Mouse (Mus musculus) cortical plate, adult 2 months (tissue): Measurements from ENCODE around the gene Slc38a10. TPM values are rescaled to one million over a fixed set of nuclear protein-coding genes. Genes with fewer than 3 reads are reported as not detected.
A peak's percentile ranks its signal among the peaks of the same experiment; 100 is the strongest.

Experiments
- H3K27ac ChIP-seq: fragments of 200-500 bp; 2 replicates; pipeline ENCODE4 v1.5.1; 2012; ENCODE audit warnings: low read length, control low read depth, inconsistent platforms; ENCODE audit not compliant: insufficient read depth
- H3K4me1 ChIP-seq: fragments of 200-500 bp; 2 replicates; pipeline ENCODE4 v1.6.1; 2011; ENCODE audit warnings: low read length; ENCODE audit not compliant: control insufficient read depth, insufficient read depth
- H3K4me3 ChIP-seq: fragments of 200-500 bp; 2 replicates; pipeline ENCODE4 v1.5.1; 2011; ENCODE audit warnings: mild to moderate bottlenecking, low read length, control low read depth; ENCODE audit not compliant: insufficient read depth
- CTCF ChIP-seq: fragments of 200-500 bp; IDR thresholded peaks from 2 replicates; pipeline ENCODE4 v1.5.1; 2011; ENCODE audit warnings: mild to moderate bottlenecking, control low read depth, low read length; ENCODE audit not compliant: insufficient read depth; ENCODE audit errors: extremely low read depth
- POLR2A ChIP-seq: fragments of 200-500 bp; IDR thresholded peaks from 2 replicates; pipeline ENCODE4 v1.6.1; 2011; ENCODE audit warnings: mild to moderate bottlenecking, low read length, control low read depth; ENCODE audit not compliant: insufficient read depth; ENCODE audit errors: extremely low read depth
- polyA plus RNA-seq: library from polyadenylated mRNA; depleted of rRNA; stranded (reverse); fragments of >200 nt; gene quantifications from 2 replicates; pipeline ENCODE4 v1.2.3, GENCODE M21; 2012; rRNA removed

Gene Slc38a10
- polyA plus RNA-seq = 57.7 and 60.3 TPM in 2 replicates

DNA sequence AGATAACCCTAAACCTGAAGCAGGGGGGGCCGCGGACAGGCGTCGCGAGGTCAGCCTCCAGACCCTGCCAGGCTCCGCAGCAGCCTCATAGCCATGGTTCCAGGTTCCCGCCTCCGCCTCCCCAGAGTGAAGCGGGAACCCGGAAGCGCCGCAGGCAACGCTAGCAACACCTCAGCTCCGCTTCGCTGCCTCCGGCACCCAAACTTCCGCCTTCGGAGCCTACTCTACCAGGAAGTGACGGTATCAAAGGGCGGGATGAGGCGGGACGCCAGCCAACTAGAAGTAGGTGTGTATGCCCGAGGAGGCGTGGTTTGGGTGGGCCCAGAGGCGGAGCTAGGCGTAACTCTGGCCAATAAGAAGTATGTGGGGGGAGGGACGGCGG is at the start of gene Slc38a10:
TSS of gene Slc38a10 (minus strand) at position 234 of the 382 bp plus-strand sequence.
- H3K4me3 ChIP-seq = peak within 1 kb of the TSS; percentile 78
- TF ChIP-seq POLR2A (peak; percentile 88), CTCF (no peak)
- H3K4me1 ChIP-seq = peaks cover 4% of the 10 kb centered on the region
- H3K27ac ChIP-seq = no peak within 1 kb of the TSS

DNA sequence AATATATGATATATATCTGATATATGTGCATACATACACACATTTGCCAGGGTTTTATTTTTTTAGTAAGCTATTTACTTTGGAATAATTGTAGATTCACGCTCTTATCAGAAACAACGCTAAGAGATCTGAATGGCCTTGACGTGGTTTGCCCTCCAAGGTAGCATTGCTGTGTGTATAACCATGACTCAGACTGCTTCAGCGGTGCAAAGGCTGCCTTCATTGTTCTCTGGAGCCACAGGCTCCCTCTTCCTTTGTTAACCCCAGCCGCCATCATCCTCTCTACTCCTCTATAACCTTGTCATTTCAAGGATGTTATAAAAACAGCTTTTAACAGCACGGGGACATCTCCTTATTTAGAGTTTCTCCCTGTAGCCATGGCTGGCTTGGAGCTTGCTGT is 49.5 kb upstream of the Slc38a10 start:
- TF ChIP-seq CTCF (no peak), POLR2A (no peak)
- Histone ChIP-seq H3K4me1 (no peaks in the 10 kb centered on the region), H3K4me3 (no peak overlapping the region), H3K27ac (no peak overlapping the region)

DNA sequence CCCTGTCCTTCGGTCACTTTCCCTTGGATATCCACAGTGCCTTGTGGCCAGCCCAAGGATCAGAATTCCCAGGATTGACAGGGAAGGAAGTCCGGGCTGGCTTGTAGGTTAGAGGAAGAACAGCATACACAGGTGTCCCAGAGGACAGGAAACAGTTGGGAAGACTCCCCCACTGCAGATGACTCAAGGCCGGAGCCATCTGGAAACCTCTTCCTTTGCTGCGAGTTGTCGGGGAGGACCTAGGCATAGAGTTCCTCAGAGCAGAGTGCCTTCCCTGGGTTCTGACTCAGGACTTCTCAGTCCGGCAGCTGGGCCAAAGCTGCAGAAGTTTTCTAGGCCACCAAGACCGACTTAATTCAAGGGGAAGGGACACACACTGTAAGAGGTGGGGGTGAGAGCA is 48.6 kb upstream of the Slc38a10 start:
- Histone ChIP-seq H3K27ac (no peak overlapping the region), H3K4me3 (no peak overlapping the region), H3K4me1 (no peaks in the 10 kb centered on the region)
- no peak for TF ChIP-seq CTCF
- no peak for TF ChIP-seq POLR2A

DNA sequence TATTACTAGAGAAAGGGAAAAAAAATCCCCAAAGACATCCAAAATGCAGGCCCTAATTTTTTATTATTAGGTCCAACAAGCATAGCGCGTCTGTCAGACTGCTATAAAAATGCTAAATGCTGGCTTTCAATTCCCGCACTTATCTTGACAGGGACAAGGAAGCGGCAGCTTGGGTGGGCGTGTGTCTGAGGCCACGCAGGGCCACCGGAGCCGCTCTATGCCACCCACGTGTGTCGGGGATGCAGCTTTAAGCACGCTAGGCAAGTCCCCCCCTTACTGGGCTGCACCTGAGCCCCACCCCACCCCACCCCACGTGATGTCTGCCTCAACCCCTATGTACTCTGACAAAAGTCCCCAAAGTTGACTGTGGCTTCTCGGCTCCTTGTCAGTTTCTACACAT is 47.7 kb upstream of the Slc38a10 start:
- no peak for TF ChIP-seq POLR2A
- no peak for TF ChIP-seq CTCF
- Histone ChIP-seq H3K4me1 (no peaks in the 10 kb centered on the region), H3K27ac (no peak overlapping the region), H3K4me3 (no peak overlapping the region)

DNA sequence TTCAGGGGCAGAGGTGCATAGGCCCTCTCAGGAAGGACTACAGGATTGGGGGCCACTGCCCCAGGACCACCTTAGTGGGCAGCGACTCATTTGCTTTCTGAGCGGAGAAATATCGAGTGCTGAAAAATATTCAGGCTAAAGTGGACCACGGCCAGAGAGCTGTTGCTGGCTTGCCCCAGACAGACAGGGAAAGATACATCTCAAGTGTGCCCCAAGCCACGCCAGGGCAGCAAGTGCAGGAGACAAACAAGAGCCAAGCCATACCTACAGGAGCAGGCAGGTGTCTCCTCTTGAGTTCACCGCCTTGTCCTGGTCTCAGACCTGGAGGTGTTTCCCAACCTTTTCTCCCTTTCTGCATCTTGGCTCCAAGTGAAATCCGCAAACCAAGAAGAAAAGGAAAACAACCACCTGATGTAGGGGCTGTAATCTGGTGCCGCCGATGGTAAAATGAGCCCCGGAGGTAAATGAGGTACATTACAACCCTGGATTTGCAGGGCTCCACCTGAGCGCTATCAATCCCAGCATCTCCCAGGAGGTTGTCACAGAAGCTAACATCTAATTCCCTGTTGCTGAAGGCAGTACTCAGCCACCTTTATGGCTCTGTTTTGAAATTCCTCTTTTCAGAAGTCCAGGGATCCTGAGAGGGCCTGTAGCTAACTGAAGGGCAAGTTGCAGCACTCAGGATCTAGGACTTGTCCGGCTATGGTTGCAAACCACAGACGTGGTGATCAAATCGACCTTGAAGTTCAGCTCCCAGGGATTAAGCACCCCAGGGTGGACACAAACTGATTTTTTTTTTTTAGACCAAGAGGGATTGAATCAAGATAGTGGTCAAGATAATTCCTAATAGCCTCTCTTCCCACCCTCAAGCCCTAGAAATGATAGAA is 39.6 kb upstream of the Slc38a10 start:
- Histone ChIP-seq H3K27ac (no peak overlapping the region), H3K4me3 (no peak overlapping the region), H3K4me1 (no peaks in the 10 kb centered on the region; the same call in 1 of the 2 replicates)
- TF ChIP-seq CTCF = no peak
- no peak for TF ChIP-seq POLR2A

DNA sequence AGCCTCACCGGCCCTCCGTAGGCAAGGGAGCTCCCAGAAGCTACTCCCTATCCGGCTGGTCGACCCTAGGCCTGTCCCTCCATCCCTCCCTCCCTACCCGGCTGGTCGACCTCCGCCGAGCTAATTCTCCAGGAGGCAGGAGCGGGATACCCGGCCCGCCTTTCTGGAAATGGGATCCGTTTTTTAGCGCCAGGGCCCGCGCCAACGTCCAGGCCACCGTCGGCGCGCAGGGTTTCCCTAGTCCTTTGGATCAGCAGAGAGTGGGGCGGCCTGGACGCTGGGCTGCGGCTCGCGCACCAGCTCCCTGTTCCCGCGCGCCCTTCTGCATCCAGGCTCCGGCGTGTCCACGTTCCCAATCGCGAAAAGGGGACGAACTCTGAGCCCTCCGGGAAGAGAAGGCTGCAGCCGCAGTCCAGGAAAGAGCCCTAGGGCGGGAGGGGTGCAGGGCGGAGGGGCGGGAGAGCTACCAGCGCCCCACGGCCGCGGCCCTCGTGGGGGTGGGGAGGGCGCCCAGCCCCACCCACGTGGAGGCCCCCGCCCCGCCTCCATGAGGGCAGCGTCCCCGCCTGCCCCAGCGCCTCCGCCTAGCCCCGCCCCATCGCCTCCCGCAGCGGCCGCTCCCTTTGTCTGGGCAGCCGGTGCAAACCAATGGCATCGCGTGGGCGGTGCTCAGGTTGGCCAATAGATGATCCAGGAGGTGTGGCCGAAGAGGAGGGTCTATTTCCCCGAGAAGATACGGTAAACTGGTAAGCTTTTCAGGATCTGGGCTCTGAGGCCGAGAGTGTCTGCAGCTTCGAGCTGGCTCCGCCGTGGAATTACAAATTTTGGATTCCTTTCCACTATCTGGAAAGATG is 38.5 kb upstream of the Slc38a10 start:
- Histone ChIP-seq H3K27ac (peak overlapping the region; percentile 95), H3K4me3 (peak overlapping the region; percentile 85), H3K4me1 (no peaks in the 10 kb centered on the region; the same call in 1 of the 2 replicates)
- TF ChIP-seq POLR2A (peak; percentile 97), CTCF (no peak)

DNA sequence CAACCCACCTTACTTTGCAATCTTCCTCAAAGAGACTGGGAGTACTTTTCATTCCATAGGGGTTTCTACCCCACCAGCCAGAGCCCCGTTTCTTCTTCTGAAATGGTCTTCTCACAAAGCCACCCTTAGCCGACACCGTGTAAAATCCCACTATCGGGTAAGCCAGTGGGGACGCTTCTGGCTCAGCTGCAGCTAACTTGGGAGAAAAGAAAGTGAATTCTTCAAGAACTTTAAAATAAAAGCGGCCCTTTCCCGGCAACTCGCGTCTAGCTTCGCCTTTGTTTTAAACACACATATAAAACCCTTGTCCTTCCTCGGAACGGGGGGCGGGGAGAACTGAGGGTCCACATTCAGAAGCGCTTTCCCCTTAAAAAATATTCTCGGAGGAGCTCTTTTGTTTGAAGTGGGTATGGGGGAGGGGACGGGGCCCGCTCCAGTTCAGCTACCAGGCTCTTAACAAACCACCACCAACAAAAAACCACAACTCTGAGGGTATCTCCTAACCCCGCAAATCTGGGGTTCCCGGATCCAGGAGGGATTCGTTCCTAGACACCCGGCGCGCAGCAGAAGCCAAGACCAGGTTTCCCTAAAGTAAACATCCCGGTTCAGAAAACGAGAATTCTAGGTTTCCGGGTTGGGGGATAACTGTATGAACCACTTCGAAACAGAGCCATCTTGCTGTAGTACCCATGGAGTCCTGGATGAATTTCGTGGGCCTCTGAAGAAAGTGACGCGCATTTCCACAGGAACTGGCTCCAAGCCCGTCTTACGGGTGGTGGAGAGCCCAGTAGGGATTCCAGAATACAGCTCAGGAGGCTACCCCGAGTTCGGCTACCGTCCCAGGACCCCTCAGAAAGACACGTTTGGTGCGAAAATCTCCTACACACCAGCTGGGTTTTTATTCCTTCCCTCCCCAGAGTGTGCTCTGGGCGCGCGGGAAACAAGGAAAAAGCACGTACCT is 37.6 kb upstream of the Slc38a10 start:
- TF ChIP-seq POLR2A = no peak
- Histone ChIP-seq H3K4me1 (no peaks in the 10 kb centered on the region; the same call in 1 of the 2 replicates), H3K27ac (peak overlapping the region; percentile 95), H3K4me3 (peak overlapping the region; percentile 85)

DNA sequence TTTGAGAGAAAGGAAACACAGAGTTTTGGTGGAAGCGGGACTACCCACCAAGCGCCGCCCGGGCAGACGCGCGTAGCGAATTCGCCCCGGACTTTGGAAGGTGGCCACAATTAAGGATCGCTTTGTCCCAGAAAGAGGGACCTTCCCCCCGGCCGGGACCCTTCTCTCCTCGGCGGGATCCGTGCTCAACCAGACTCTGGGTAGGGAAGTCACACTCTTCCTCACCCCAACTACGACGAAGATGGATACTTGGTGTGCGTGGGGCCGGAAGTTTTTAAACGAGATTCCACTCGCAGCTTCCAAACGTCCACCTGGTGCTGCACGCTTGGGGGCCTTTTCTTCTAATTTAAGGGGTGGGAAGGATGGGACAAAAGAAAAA is 36.9 kb upstream of the Slc38a10 start:
- Histone ChIP-seq H3K27ac (no peak overlapping the region; the same call in 1 of the 2 replicates), H3K4me1 (no peaks in the 10 kb centered on the region; the same call in 1 of the 2 replicates), H3K4me3 (peak overlapping the region; percentile 85)
- no peak for TF ChIP-seq POLR2A

DNA sequence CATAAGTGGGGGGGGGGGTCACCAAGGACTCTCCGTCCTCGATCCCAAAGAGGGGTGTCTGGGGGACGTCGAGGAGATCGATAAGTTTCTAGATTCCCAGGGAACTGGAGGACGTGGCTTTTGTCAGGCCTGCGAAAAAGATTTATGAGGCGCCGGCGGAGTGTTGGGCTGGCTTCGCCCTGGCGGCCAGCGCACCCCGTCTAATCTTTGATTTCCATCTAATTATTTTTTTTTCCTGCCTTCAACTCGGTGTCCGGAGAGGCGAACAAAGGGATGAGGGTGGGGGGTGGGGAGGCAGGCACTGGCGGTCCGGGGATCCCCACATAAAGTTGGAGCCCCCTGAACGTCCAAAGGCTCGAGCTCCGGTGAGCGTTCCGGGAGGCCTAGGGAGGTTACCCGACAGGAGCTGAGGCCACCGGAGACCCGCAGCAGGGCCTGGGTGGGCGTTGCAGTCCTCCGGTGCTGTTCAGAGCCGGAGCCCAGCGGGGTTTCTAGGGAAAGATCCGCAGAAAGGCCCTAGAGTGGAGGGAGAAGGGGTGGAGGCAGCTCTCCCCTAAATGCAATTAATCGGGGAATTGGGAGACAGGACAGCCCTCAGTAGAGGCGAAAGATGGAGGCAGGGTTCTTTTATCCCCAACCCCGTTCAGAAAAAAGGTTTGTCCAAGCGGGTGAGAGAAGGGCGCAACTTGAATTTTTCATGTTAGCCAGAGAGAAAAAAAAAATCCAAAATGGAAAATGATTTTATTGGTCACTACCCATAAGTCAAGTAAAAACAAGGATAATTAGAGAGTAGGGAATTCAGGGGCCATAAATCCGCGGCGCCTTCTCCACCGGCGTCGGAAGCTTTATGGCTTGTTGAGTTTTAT is 36.3 kb upstream of the Slc38a10 start:
- TF ChIP-seq CTCF (no peak), POLR2A (no peak)
- H3K4me3 ChIP-seq = peak overlapping the region; percentile 85
- no peaks in the 10 kb centered on the region; the same call in 1 of the 2 replicates for H3K4me1 ChIP-seq

More for the DNA sequence above, 36.3 kb upstream of the Slc38a10 start:
- H3K27ac ChIP-seq = peak overlapping the region; percentile 18; the same call in 1 of the 2 replicates
